Mouse (Mus musculus) splenic B cell, adult 2 months (primary cell): ENCODE results near the gene Ccnb2.
"Not testable (repeated sequence)": the region's sequence is repeated elsewhere in the genome, so short reads cannot be mapped to it uniquely, and the experiment has no call there.

Source experiments
- DNase-seq: peaks from one replicate; pipeline ENCODE4 v3.0.0-alpha.2; 2011; ENCODE audit warnings: low read depth, low spot score
- H3K27me3 ChIP-seq: 2 replicates; pipeline ENCODE4 v1.6.1; 2012; ENCODE audit warnings: mild to moderate bottlenecking, low read length, moderate library complexity, mixed read lengths; ENCODE audit not compliant: control insufficient read depth, poor library complexity, insufficient read depth, severe bottlenecking
- H3K36me3 ChIP-seq: 2 replicates; pipeline ENCODE4 v1.6.1; 2012; ENCODE audit warnings: mild to moderate bottlenecking, low read length, moderate library complexity, mixed read lengths; ENCODE audit not compliant: control insufficient read depth, poor library complexity, insufficient read depth, severe bottlenecking

The Ccnb2 gene

DNA sequence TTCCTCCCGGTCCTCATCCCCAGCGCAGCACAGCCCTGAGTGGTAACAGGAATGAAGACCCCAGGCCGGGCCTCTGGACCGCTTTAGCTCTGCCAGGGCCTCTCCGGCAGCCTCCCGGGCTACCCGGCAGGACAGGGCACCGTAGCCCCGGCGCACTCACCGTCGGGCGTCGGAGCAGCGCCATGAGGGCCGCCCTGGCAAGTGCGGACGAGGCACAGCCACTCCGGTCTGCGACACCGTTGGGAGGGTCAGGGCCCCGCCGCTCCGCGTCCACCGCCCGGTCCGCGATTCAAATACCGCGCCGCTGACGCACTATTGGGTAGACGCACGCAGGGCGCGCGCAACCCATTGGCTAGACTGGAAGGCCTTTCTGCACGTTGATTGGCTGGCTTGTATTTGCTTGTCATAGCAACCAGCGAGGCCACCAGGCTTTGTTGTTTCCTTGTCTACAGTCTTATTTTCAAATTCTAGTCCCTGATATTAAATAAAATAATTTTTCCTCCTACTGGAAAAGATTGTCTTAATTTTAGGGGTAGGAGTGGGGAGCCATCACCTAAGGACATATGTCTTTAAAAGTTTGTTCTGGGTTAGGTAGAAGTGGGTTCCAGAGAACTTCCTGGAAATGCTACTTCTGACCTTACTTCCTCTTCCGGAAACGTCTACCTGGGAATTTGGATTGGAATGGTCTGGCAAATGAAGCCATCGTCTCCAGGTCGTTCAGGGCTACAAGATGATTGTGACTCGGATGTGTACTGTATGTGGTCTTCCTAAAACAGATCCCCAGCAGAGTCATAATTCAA is at the start of gene Ccnb2:
Gene Ccnb2 (minus strand): TSS at position 291 of the 800 bp plus-strand sequence.
- Histone ChIP-seq H3K27me3 (no peaks in the 10 kb centered on the region), H3K36me3 (0 out of 2 replicates have a peak, but pooled peaks cover 4% of the 10 kb centered on the region)
- DNase-seq: peak; percentile 88

DNA sequence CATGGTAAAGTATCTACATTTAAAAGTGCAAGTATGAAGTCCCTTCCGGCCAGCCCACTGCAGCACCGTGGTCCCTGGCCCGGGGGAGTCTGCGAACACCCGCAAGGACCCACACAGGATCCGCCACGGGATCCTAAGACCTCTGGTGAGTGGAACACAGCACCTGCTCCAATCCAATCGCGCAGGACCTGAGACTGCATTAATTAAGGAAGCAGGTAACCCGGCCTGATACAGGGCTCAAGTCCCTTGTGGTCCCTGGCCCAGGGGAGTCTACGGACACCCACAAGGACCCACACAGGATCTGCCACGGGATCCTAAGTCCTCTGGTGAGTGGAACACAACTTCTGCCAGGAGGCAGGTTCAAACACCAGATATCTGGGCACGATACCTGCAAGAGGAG is 41.7 kb upstream of the Ccnb2 start:
- DNase-seq, H3K36me3 ChIP-seq, H3K27me3 ChIP-seq: not testable (repeated sequence)

DNA sequence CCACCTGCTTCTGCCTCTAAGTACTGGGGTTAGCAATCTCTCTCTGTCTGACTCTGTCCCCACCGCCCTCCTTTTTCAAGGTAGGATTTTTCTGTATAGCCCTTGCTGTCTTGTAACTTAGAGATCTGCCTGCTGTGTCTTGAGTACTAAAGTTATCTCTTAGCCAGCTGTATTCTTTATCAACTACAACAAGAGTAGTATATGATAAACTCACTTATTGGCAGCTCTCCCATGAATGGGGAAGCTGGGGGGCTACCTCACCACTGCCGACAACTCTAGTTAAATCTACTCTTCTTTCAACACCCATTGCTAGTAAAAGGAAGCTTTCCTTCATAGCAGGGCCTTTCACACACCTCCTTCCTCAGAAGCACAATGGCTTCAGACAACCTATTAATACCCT is 31.0 kb upstream of the Ccnb2 start:
- Histone ChIP-seq H3K36me3 (peaks cover 4% of the 10 kb centered on the region), H3K27me3 (no peaks in the 10 kb centered on the region)
- no peak for DNase-seq

DNA sequence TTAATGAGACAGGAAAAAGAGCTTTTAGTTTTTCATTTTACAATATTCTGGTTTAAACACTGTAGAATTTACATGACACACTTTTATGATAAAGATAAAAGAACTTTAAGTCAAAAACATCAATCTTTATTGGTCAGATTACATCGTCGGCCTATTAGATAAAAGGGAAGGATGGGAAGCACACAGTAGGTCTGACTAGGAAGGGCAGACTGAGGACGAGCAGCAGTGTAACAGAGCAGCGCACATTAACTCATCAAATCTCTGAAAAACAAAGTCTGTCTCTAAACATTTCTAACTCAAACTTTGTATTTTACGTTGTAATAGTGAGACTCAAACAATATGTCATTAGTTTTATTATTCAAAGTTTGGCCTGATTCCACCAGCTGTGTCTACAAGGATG is 27.7 kb upstream of the Ccnb2 start:
- DNase-seq: no peak
- H3K27me3 ChIP-seq: no peaks in the 10 kb centered on the region
- H3K36me3 ChIP-seq: peaks cover 7% of the 10 kb centered on the region

DNA sequence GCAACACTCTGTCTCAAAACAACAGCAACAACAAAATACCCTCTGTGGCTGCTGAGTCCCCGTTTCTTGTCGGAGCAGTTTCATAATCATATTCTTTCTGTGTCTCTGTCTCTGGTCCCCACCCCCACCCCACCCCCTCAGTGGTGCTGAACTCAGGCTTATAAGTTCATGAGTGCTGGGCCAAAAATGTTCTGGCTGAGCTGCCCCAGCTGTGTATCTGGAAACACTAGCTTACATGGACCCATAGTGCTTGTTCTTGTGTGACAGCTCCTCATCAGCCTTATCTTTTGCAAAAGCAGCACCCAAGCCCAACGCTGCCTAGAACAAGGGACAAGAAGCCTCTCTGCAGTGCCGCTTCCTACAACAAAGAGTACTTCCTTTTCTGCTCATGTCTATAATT is 18.6 kb upstream of the Ccnb2 start:
- H3K36me3 ChIP-seq: peaks cover 15% of the 10 kb centered on the region
- no peak for DNase-seq
- no peaks in the 10 kb centered on the region for H3K27me3 ChIP-seq

DNA sequence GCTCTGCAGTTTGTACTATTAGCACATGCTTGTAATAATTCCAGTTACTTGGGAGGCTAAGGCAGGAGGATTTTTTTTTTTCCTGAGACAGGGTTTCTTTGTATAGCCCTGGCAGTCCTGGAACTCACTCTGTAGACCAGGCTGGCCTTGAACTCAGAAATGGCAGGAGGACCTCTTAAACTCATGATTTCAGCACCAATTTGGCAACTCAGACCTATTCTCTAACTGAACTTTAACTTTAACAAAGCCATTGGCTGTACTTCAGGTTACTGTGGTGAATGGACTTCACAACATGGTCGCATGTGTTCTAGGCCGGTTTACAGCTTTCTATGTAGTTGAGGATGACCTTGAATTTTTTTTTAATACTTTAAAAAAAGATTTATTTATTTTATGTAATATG is 1.3 kb upstream of the Ccnb2 start:
- H3K27me3 ChIP-seq: no peaks in the 10 kb centered on the region
- H3K36me3 ChIP-seq: peaks cover 9% of the 10 kb centered on the region; the same call in 1 of the 2 replicates

DNA sequence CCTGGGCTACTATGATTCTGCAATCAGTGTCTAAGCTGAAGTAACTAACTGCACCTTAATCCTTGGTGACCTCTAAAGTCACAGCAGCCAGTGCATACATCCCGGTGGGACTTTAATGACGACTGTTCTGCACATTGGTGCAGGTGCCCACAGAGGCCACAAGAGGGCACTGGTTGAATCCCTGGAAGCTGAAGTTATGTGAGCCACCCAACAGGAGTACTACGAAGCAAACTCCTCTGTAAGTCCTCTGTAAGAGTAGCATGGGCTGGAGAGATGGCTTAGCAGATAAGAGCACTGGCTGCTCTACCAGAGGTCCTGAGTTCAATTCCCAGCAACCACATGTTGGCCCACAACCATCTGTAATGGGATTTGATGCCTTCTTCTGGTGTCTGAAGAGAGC is 4.9 kb downstream of the Ccnb2 start:
- no peaks in the 10 kb centered on the region; the same call in 1 of the 2 replicates for H3K36me3 ChIP-seq
- H3K27me3 ChIP-seq: no peaks in the 10 kb centered on the region
- DNase-seq: peak; percentile 62

More for the DNA sequence above, 1.3 kb upstream of the Ccnb2 start:
- no peak for DNase-seq

DNA sequence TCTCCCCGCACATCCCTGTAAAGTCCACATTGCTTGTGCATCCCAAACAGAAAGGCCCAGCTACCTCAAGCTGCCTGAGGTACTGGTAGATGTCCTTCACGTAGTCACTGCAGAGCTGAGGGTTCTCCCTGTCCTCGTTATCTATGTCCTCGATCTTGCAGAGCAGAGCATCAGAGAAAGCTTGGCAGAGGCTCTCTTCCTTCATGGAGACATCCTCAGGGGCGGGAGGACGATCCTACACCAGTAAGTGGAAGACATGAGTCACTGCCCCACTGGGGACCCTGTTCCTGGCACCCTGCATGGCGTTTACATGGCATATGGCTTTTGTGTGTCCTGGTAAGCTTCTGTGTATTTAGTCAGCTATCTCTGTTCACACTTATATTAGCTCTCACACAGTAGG is 8.3 kb downstream of the Ccnb2 start:
- H3K27me3 ChIP-seq: no peaks in the 10 kb centered on the region
- DNase-seq: no peak
- no peaks in the 10 kb centered on the region; the same call in 1 of the 2 replicates for H3K36me3 ChIP-seq

DNA sequence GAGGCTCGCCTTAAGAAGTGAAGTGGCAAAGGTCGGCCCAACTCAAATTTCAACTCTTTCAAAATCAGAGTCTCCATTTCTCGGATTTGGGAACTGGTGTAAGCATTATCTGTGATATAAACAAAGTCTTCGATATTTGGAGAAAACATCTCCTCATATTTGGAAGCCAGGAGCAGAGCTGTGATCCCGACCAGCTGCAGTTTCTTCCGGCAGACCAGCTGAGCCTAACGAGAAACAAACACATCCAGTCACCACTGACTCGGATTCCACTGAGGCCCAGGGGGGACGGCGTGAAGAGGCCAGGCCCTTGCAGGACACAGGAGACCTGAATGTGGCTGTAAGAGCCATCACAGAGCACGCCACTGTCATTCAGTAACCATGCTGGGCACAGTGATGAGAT is 10.7 kb downstream of the Ccnb2 start:
- Histone ChIP-seq H3K27me3 (no peaks in the 10 kb centered on the region), H3K36me3 (no peaks in the 10 kb centered on the region; the same call in none of the 2 replicates)
- no peak for DNase-seq

DNA sequence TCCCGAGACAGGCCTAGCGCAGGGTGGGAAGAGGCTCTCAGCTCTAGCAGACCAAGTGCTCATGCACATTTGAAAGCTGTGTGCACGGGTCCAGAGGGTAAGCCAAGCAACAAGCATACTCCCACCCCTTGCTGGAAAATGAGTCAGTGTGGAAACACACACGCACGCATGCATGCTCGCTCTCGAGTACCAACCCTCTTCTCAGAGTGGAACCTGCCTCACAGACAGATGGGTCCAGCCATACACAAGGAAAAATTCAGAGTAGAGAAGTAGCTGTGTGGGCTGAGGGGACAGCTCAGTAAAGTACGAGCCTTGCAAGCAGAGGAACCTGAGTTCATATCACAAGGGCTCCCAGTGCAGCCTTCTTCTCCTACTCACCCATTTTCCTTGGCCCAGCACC is 11.6 kb downstream of the Ccnb2 start:
- no peaks in the 10 kb centered on the region for H3K27me3 ChIP-seq
- H3K36me3 ChIP-seq: no peaks in the 10 kb centered on the region; the same call in none of the 2 replicates
- DNase-seq: no peak

DNA sequence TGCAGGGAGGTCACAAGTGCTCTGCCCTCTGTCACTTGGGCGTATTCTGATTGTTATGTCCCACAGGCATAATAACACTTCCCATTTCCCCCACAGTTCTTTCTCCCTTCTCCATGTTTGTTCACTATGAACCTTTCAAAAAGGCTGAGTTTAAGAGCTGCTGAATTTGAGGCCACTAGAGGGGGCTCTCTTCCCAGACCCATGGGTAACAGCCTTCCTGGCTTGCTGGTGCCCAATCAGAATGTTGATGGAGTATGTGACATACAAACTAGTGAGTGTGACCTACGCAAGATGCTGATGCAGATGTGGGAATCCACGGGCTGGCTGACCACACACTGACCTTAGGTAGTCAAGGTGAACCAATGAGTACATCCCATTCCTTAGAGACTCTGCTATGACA is 12.6 kb downstream of the Ccnb2 start:
- Histone ChIP-seq H3K27me3 (no peaks in the 10 kb centered on the region), H3K36me3 (no peaks in the 10 kb centered on the region; the same call in none of the 2 replicates)
- peak; percentile 59 for DNase-seq

DNA sequence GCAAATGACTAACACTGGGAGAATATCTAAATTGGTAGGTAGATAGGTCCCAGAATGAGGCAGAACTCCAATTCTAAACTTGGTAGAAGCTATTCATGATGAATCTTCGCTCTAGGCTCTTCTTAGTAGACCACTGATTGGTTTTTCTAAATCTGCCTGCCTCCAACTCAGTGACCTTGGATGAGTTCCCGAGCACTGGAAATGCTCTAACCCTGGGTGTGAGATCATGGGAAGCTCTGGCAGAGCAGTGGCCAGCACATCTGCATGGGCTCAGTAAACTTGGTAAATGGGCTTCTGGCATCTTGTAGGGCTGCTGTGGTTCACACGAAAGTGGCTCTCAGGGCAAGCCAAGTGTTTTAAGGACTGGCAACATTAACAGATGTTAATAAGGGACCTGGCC is 14.8 kb downstream of the Ccnb2 start:
- H3K27me3 ChIP-seq: no peaks in the 10 kb centered on the region
- no peaks in the 10 kb centered on the region; the same call in 1 of the 2 replicates for H3K36me3 ChIP-seq

DNA sequence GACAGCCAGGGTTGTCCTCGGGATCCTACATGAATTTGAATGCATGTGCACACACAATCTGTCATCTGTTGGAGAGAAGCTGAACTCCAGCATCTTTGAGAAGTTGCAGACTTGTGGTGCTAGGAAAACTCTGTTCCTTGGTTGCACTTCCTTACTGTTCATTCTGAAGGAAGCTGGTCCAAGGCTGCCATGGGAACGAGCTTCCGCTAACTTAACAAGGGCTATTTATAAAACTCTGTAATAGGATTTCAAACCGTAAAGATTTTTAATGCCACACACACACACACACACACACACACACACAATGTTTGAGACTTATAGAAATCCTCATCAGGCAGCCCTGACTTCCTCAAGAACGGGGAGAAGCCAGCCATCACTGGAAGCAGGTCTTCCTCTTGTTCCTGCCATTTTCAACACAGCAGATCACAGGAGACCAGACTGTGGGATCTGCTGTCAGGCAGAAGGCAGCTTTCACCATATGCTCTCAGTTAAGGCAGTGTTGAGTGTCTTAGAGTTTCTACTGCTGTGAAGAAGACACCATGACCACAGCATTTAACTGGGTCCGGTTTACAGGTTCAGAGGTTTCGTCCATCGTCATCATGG is 19.3 kb downstream of the Ccnb2 start:
- DNase-seq: no peak
- no peaks in the 10 kb centered on the region for H3K27me3 ChIP-seq

More for the DNA sequence above, 14.8 kb downstream of the Ccnb2 start:
- no peak for DNase-seq

DNA sequence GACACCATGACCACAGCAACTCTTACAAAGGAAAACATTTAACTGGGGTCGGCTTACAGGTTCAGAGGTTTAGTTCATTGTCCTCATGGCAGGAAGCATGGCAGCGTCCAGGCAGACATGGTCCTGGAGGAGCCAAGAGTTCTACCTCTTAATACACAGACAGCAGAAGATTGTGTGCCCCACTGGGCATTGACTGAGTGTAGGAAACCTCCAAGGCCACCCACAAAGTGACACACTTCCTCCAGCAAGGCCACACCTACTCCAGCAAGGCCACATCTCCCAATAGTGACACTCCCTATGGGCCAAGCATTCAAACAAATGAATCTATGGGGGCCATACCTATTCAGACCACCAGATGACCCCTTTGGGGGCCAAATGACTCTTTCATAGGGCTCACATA is 25.3 kb downstream of the Ccnb2 start:
- H3K27me3 ChIP-seq: no peaks in the 10 kb centered on the region
- DNase-seq: no peak
- H3K36me3 ChIP-seq: peaks cover 24% of the 10 kb centered on the region

More for the DNA sequence above, 19.3 kb downstream of the Ccnb2 start:
- peaks cover 17% of the 10 kb centered on the region for H3K36me3 ChIP-seq

DNA sequence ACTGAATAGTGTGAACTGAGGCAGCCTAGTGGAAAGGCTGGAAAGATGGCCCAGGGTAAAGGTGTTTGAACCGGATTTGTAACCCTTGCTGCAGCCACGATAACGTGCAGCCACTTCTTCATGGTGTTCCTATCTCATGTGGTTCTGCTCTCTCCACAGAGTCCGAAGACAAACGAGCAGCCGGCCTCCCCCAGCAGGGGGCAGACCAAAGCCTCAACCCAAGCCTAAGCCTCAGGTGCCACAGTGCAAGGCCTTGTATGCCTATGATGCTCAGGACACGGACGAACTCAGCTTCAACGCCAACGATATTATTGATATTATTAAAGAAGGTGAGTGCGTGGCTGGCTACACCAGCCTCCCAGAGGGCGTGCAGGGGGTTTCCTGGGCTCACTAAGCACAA is 25.7 kb downstream of the Ccnb2 start:
- DNase-seq: peak; percentile 24
- no peaks in the 10 kb centered on the region for H3K27me3 ChIP-seq
- peaks cover 24% of the 10 kb centered on the region for H3K36me3 ChIP-seq
